Mouse (Mus musculus) brain, embryonic 14.5 days (tissue): ENCODE measurements around the gene Ptcd1.

ENCODE experiments used
- CTCF ChIP-seq: fragments of 200-500 bp; IDR thresholded peaks from 2 replicates; pipeline ENCODE4 v1.5.1; 2012; ENCODE audit warnings: inconsistent platforms, mild to moderate bottlenecking, moderate library complexity, borderline replicate concordance; ENCODE audit not compliant: insufficient read depth, insufficient read length; ENCODE audit errors: extremely low read depth
- POLR2A ChIP-seq: fragments of 200-500 bp; IDR thresholded peaks from 2 replicates; pipeline ENCODE4 v1.6.1; 2012; ENCODE audit warnings: mild to moderate bottlenecking, inconsistent platforms, borderline replicate concordance; ENCODE audit not compliant: poor library complexity, insufficient read depth, insufficient read length, severe bottlenecking; ENCODE audit errors: extremely low read depth

DNA sequence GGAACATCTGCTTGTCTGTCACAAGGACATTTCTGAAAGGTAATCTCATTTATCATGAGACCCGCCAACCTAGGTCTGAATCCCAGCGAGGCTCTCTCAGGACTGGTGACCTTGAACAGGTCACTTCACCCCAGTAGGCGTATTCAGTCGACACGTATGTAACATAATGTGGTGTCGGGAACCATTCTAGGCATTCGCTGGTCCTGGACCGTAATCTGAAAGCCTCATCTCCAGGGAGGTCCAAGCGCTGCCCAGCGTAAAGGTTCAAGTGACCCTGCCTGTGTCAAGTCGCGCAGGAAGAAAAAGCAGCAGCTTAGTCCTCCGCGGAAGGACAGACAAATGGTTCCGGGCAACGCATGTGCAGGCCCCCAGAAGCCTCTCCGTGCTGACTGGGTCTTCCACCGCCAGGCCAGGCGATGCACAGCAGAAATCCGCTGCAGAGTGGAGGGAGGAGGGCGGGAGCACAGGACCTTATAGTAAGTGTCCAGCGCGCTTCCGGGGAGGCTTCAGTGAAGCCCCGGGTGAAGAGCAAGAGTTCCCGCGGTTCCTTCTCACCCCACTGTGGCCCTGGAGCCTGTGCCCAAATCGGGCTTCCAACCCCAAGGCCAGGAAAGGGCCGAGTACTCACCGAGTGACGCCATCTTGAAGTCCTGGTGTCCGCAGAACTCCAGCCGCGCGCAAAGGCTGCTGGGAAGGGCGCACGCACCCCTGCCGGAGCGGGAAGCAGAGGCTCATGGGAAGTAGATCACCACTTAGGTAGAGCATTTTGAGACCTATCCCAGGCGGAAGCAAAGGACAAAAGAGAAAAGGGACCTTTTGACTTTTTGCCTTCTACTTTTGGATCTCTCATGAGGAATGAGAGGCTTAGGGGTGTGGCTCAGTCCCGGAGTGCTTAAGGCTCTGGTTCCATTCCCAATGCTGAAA, 24.2 kb upstream of the Ptcd1 start:
- no peak for TF ChIP-seq CTCF
- peak; percentile 15; the same call in 1 of the 2 replicates for TF ChIP-seq POLR2A
